Mouse (Mus musculus) spleen, postnatal 4 days (tissue): ENCODE data around the gene Gm1993.
"Not testable (repeated sequence)": the region's sequence is repeated elsewhere in the genome, so short reads cannot be mapped to it uniquely, and the experiment has no call there.

ENCODE experiments used
- DNase-seq, 2 experiments: peaks; one replicate each; pipeline ENCODE4 v3.0.0; 2022; ENCODE audit warnings: low spot score in 2 of 2

Gene Gm1993

GRCm38 (mm10) chrX:25570352-25570751, at the start of gene Gm1993:
Gene Gm1993, minus strand, starts transcription at chrX:25570452.
- DNase-seq = not testable (repeated sequence)
